Mouse (Mus musculus) limb, embryonic 12.5 days (tissue): Measurements from ENCODE around the gene Tmem221. TPM values are rescaled to one million over a fixed set of nuclear protein-coding genes. Genes with fewer than 3 reads are reported as not detected.

Experiments
- ATAC-seq: fragments of 200-750 bp; cut with Nextera tagmentation; 2 replicates; pipeline ENCODE4 v1.8.0; 2017; ENCODE audit warnings: low read depth, moderate TSS enrichment; ENCODE audit not compliant: insufficient number of reproducible peaks, insufficient read depth, low FRiP score, low TSS enrichment
- H3K27ac ChIP-seq: fragments of 300-500 bp; sonication (generic); 2 replicates; pipeline ENCODE4 v1.5.1; 2016; ENCODE audit warnings: mild to moderate bottlenecking, moderate library complexity
- H3K27me3 ChIP-seq: fragments of 300-500 bp; sonication (generic); 2 replicates; pipeline ENCODE4 v1.6.1; 2016; ENCODE audit warnings: mild to moderate bottlenecking, moderate library complexity
- H3K36me3 ChIP-seq: fragments of 300-500 bp; sonication (generic); 2 replicates; pipeline ENCODE4 v1.6.1; 2016; ENCODE audit warnings: mild to moderate bottlenecking, moderate library complexity
- H3K4me1 ChIP-seq: fragments of 300-500 bp; sonication (generic); replicated peaks from 2 replicates; pipeline ENCODE4 v1.6.1; 2016
- H3K4me2 ChIP-seq: fragments of 300-500 bp; sonication (generic); 2 replicates; pipeline ENCODE4 v1.6.1; 2016; ENCODE audit warnings: mild to moderate bottlenecking, moderate library complexity
- H3K4me3 ChIP-seq: fragments of 300-500 bp; sonication (generic); replicated peaks from 2 replicates; pipeline ENCODE4 v1.5.1; 2016; ENCODE audit warnings: mild to moderate bottlenecking
- H3K9ac ChIP-seq: fragments of 300-500 bp; sonication (generic); replicated peaks from 2 replicates; pipeline ENCODE4 v1.6.1; 2016; ENCODE audit warnings: mild to moderate bottlenecking, moderate library complexity
- H3K9me3 ChIP-seq: fragments of 300-500 bp; sonication (generic); 2 replicates; pipeline ENCODE4 v1.6.1; 2016; ENCODE audit warnings: mild to moderate bottlenecking, moderate library complexity
- WGBS: fragments of 180-500 bp; shearing (Covaris S2); methylation state at CpG from one replicate; pipeline ENCODE4 v1.1.7; 2016; 5-methylcytosine and 5-hydroxymethylcytosine counted together
- polyA plus RNA-seq: library from polyadenylated mRNA; unstranded; fragments of >200 nt; fragmentation: Nextera tagmentation; extraction: Ambion mirVana; gene quantifications from 2 replicates; pipeline ENCODE4 v1.2.1, GENCODE M21; 2016

Tmem221 gene
- polyA plus RNA-seq, 1 experiment from 2014 or later, result 0.13 TPM

DNA sequence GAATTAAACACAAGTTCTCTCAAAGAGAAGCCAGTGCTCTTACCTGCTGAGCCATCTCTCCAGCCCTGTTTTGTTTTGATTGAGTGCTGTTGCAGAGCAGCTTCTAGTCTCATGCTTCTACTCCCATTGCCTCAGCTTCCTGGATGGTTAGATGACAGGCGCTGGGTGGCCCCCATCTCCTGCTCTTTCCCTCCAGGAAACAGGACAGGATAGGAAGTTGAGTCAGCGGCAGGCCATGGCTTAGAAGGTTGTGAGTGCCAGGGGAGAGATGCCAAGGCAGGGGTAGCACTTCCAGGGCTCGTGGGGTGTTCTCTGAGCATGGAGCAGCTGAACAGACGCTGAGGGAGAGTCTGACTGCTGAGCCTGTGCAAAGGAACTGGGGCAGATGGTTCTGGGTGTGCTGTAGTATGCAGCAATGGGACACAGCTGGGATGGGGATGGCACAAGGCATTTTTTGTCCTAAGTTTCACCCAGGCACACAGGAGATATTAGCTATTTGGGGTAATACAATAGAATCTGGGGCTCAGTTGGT, 19.3 kb upstream of the Tmem221 start:
- H3K36me3 ChIP-seq, result peaks cover 21% of the 10 kb centered on the region
- H3K4me1 ChIP-seq, result peaks cover 5% of the 10 kb centered on the region
- ATAC-seq, result no peak
- no peaks in the 10 kb centered on the region for H3K9me3 ChIP-seq
- H3K4me3 ChIP-seq, result no peak overlapping the region
- WGBS, result 73% methylated on average over 4 of the region's 4 CpGs
- no peak overlapping the region for H3K4me2 ChIP-seq
- H3K27ac ChIP-seq, result no peak overlapping the region
- no peaks in the 10 kb centered on the region; the same call in 1 of the 2 replicates for H3K27me3 ChIP-seq
- H3K9ac ChIP-seq, result 0 out of 2 replicates have a peak overlapping the region, but pooled peaks have one; percentile 8

DNA sequence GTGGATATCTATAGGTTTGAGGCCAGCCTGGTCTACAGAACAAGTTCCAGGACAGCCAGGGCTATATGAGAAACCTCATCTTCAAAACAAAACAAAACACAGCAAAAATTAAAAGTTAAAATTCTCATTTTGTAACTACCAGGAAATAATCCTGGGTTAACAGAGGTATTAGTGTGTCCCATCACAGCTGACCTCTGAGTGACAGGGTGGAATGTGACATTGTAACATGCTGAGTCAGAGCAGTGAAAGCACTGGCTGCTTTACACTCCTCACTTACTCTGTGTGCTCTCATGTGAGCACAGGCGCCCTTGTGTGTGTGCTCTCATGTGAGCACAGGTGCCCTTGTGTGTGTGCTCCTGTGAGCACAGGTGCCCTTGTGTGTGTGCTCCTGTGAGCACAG, 16.3 kb upstream of the Tmem221 start:
- H3K27me3 ChIP-seq, result no peaks in the 10 kb centered on the region; the same call in 1 of the 2 replicates
- peaks cover 19% of the 10 kb centered on the region for H3K4me1 ChIP-seq
- H3K9me3 ChIP-seq, result no peaks in the 10 kb centered on the region
- H3K27ac ChIP-seq, result no peak overlapping the region
- 60% methylated on average over 1 of the region's 1 CpGs for WGBS
- no peak overlapping the region for H3K9ac ChIP-seq
- ATAC-seq, result no peak
- H3K4me2 ChIP-seq, result no peak overlapping the region
- no peak overlapping the region for H3K4me3 ChIP-seq
- H3K36me3 ChIP-seq, result no peaks in the 10 kb centered on the region; the same call in 1 of the 2 replicates

DNA sequence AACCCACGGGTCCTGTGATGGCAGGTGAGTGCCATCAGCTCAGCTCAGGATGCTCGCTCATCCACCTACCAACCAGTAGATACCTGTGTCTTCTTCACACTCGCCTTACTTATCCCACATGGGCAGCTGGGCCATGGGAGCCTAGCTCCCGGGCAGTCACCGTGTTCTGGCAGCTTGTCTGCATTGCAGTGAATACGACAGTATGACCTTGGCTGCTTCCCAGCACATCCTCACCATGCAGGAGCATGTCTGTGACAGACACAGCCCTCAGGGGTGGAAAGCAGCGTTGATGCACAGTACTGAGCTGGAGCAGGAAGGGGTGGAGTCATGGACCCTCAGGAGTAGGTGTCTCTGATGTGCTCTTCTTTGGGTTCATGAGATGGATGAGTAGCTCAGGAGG, 15.8 kb upstream of the Tmem221 start:
- Histone ChIP-seq H3K27ac (no peak overlapping the region), H3K9ac (no peak overlapping the region), H3K27me3 (no peaks in the 10 kb centered on the region), H3K4me3 (no peak overlapping the region), H3K4me2 (no peak overlapping the region), H3K9me3 (no peaks in the 10 kb centered on the region), H3K4me1 (peaks cover 19% of the 10 kb centered on the region), H3K36me3 (no peaks in the 10 kb centered on the region)
- WGBS, result 74% methylated on average over 7 of the region's 7 CpGs
- ATAC-seq, result no peak

DNA sequence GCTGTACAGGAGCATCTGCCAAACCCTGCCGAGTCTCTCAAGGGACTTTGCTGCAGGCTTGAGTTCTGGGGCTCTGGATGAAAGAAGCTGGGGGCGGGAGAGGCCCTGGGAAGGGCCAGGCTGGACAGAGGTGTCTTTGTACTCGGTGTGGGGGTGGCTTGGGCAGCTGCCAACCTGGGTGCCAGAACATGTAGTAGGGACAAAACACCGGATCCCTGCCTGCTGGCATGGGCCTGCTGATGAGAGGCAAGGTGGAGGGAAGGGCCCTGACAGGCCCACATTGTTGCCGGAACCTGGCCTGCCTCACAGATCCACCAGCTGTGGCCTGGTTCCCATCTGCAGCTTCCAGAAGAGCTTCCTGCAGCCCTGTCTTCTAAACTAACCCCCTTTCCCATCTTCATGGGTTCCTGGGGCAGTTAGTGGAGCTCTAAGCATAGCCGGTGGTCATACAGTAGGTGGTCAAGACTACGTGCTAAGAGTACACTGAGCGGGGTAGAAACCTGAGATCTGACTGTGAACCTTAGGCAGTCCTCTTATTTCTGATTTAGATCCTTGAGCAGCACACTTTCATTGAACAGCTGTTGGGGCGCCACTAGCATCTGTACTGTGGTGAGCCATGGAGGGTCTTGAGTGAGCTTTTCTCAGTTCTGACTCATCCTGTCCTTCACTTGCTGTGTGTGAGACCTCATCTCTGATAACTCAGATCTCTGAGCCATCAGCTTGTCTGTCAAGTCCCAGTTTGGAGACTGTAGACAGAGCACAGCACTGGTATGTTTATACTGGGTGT, 14.4 kb upstream of the Tmem221 start:
- H3K27me3 ChIP-seq, result peaks cover 13% of the 10 kb centered on the region
- no peak for ATAC-seq
- WGBS, result 78% methylated on average over 9 of the region's 9 CpGs
- peak overlapping the region; percentile 28; the same call in 1 of the 2 replicates for H3K9ac ChIP-seq
- H3K4me1 ChIP-seq, result peaks cover 29% of the 10 kb centered on the region
- no peaks in the 10 kb centered on the region for H3K36me3 ChIP-seq
- H3K4me3 ChIP-seq, result no peak overlapping the region
- peak overlapping the region; percentile 66 for H3K27ac ChIP-seq
- 0 out of 2 replicates have a peak overlapping the region, but pooled peaks have one; percentile 10 for H3K4me2 ChIP-seq
- H3K9me3 ChIP-seq, result no peaks in the 10 kb centered on the region

DNA sequence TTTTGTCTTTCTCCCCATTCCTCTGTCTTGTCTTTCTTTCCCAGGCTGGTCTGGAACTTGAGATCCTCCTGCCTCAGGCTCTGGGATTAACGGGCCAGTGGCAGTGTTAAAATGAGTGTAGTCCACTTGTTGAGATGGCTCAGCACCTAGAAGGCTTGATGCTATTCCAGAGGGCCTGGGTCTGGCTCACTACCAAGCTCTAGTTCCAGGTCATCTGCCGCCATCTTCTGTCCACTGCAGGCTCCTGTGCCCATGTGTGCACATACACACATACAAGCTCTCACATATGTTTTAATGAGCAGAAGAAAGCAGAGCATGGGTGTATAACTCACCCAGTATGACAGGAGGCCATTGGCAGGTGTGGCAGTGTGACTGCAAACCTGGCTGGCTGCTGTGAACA, 13.4 kb upstream of the Tmem221 start:
- H3K36me3 ChIP-seq, result no peaks in the 10 kb centered on the region
- no peak overlapping the region for H3K9ac ChIP-seq
- H3K4me1 ChIP-seq, result peaks cover 29% of the 10 kb centered on the region
- no peaks in the 10 kb centered on the region for H3K9me3 ChIP-seq
- WGBS, result 85% methylated on average over 2 of the region's 2 CpGs
- peaks cover 23% of the 10 kb centered on the region for H3K27me3 ChIP-seq
- 0 out of 2 replicates have a peak overlapping the region, but pooled peaks have one; percentile 87 for H3K4me2 ChIP-seq
- no peak overlapping the region for H3K27ac ChIP-seq
- no peak overlapping the region for H3K4me3 ChIP-seq
- no peak for ATAC-seq

DNA sequence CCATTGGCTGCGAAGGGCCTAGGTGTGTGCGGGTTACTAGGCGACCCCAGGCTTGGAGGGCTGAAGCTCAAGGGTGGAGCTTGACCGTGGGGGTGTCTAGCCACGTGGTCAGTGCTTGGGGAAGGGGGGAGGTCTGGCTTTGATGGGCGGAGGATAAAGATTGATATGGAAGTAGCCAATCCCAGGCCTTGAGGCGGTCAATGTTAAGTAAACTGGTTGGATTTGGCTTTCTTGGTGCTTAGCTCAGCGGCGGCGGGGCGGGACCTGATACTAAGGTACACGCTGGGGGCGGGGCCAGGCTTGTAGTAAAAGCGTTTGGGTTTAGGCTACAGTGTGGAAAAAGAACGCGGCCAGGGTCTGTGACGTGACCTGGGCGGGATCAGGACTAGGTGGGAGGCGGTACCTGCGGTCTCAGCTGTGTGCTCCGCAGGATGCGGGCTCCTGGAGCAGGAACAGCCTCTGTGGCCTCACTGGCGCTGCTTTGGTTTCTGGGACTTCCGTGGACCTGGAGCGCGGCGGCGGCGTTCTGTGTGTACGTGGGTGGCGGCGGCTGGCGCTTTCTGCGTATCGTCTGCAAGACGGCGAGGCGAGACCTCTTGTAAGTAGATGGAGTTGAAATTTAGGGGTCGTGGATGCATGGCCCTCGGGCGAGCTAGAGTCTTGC, 11.8 kb upstream of the Tmem221 start:
- peak; percentile 89 for ATAC-seq

DNA sequence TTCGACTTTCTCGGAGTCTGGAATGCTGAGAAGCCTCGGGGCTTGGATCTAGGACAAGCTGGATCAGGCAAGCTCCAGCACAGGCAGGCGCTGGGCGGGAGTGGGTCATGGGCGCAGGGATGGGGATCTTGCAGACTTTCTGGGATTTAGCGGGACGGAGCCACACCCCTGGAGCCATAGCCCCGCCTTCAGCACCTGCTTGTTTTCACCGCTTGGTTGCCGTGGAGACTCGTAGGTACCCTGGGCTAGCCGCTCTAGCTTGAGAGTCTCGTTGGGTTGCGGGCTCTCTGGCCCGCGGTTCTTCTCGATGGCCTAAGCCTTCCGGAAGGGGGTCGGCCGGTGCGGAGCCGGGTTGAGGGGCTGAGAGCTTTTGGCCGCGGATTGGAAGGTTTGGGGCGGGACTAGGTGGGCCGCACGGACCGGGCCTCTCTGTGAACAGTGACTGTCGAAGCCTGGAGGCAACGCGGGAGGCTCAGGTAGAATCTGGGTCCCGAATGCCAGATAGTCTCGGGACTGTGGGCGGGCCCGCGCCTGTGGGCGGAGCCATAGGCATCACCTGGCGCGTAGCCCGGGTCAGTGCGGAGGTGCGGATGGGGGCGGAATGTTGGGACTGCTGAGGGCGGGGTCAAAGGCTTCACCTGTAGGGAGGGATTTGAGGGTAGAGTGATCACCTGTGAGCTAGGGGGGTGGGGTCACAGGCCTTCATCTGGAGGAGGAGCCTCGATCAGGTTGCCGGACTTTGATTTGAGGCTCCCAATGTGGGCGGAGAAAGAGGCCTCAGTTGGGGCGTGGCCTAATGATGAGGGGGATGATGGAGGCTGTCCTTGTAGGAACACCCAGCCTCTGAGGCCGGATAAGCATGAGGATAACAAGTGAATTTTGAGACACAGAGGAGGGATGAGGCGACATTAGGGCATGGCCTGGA, 11.0 kb upstream of the Tmem221 start:
- ATAC-seq, result peak; percentile 69
- Histone ChIP-seq H3K4me2 (peak overlapping the region; percentile 87), H3K36me3 (no peaks in the 10 kb centered on the region), H3K9me3 (no peaks in the 10 kb centered on the region), H3K4me3 (peak overlapping the region; percentile 64), H3K27ac (peak overlapping the region; percentile 87), H3K27me3 (peaks cover 42% of the 10 kb centered on the region), H3K4me1 (peaks cover 29% of the 10 kb centered on the region), H3K9ac (peak overlapping the region; percentile 50; the same call in 1 of the 2 replicates)
- under 1% methylated on average over 51 of the region's 51 CpGs for WGBS

More for the DNA sequence above, 11.8 kb upstream of the Tmem221 start:
- Histone ChIP-seq H3K27me3 (peaks cover 36% of the 10 kb centered on the region), H3K27ac (peak overlapping the region; percentile 87), H3K4me1 (peaks cover 29% of the 10 kb centered on the region), H3K4me3 (peak overlapping the region; percentile 64), H3K4me2 (peak overlapping the region; percentile 87), H3K9me3 (no peaks in the 10 kb centered on the region), H3K36me3 (no peaks in the 10 kb centered on the region), H3K9ac (peak overlapping the region; percentile 73)
- WGBS, result 1% methylated on average over 41 of the region's 41 CpGs

DNA sequence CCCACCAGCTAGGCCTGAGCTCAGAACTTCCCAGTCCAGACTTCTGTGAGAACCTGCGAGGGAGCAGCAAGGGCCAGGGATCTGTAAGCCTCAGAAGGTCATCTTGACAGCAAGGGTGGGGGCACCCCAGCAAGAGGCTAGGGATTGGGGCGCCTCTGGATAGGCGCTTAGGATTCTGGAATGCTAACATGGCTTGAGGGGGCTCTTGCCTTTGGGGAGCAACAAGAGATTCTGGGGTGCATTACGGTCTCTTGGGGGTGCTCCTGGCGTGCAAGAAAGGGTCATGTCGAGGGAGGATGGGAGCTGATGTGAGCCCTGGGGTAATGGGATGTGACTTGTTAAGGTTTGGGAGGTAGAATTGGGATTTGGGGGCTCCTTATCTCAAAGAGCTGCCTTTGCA, 10.3 kb upstream of the Tmem221 start:
- peak overlapping the region; percentile 50; the same call in 1 of the 2 replicates for H3K9ac ChIP-seq
- no peak for ATAC-seq
- 13% methylated on average over 6 of the region's 6 CpGs for WGBS
- H3K4me3 ChIP-seq, result peak overlapping the region; percentile 64
- H3K27ac ChIP-seq, result 0 out of 2 replicates have a peak overlapping the region, but pooled peaks have one; percentile 41
- H3K36me3 ChIP-seq, result no peaks in the 10 kb centered on the region
- peaks cover 29% of the 10 kb centered on the region for H3K4me1 ChIP-seq
- peaks cover 6% of the 10 kb centered on the region for H3K9me3 ChIP-seq
- peak overlapping the region; percentile 87 for H3K4me2 ChIP-seq
- peaks cover 48% of the 10 kb centered on the region for H3K27me3 ChIP-seq

DNA sequence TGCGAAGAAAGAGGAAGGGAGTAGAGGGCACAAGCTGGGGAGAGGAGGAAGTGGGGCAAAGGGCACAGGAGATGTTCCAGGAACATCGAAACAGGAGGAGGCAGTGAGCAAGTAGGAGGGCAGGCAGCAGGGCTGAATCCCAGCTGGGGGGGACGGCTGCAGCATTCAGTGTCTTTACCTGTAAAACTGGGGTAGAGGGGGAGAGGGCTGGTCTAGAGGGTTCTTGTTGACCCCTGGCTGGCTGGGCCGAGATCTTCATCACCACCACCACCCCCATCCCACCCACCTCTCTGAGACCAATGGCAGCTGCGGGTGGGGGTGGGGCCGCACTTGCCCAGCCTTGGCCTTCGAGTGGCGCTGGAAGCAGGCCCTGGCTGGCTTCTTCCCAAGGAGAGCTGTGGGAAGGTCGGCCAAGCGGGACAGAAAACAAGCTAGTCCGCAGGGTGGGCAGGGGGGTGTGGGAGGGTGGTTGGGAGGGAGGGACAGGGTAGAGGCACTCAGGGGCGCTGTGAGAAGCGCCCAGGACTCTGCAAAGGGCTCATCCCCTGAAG, 9.8 kb upstream of the Tmem221 start, which contains the start of gene Slc27a1:
Gene Slc27a1, plus strand, starts transcription at position 496 of the 551 bp plus-strand sequence.
- H3K4me2 ChIP-seq, result peak within 1 kb of the TSS; percentile 87
- H3K4me1 ChIP-seq, result peaks cover 29% of the 10 kb centered on the region
- peak within 1 kb of the TSS; percentile 87 for H3K27ac ChIP-seq
- 7% methylated on average over 13 of the region's 13 CpGs for WGBS
- peaks cover 53% of the 10 kb centered on the region for H3K27me3 ChIP-seq
- peaks cover 7% of the 10 kb centered on the region for H3K9me3 ChIP-seq
- ATAC-seq, result no peak
- peak within 1 kb of the TSS; percentile 64 for H3K4me3 ChIP-seq
- no peaks in the 10 kb centered on the region for H3K36me3 ChIP-seq
- H3K9ac ChIP-seq, result peak within 1 kb of the TSS; percentile 50; the same call in 1 of the 2 replicates

DNA sequence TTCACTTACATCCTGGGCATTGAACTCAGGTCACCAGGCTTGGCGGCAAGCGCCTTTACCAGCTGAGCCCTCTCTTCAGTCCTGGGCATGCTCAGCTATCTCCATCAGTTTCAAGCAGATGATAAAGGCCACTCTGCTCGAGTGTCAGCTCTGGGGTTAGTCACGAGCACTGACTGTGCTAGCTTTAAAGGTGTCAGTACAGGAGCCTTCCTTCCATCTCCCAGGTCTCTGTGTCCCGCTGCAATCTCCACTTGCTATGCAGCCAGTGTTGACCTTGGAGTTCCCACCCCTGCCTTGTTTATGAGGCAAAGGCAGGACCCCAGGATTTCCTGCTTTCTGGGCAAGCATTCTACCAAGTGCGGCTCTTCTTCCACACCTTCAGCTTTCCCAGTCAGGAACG, 8.9 kb upstream of the Tmem221 start:
- Histone ChIP-seq H3K36me3 (no peaks in the 10 kb centered on the region), H3K4me2 (no peak overlapping the region), H3K9ac (no peak overlapping the region), H3K4me3 (no peak overlapping the region), H3K27me3 (peaks cover 62% of the 10 kb centered on the region), H3K9me3 (peaks cover 7% of the 10 kb centered on the region), H3K4me1 (peaks cover 27% of the 10 kb centered on the region), H3K27ac (no peak overlapping the region)
- WGBS, result 69% methylated on average over 7 of the region's 7 CpGs
- no peak for ATAC-seq
